Mouse (Mus musculus) pancreas, adult 10 weeks (tissue): Measurements from ENCODE around the gene Iqcf5. TPM values are rescaled to one million over a fixed set of nuclear protein-coding genes. Genes with fewer than 3 reads are reported as not detected.

ENCODE experiments used
- polyA plus RNA-seq: library from polyadenylated mRNA; stranded (reverse); fragments of 350-450 nt; fragmentation: Illumina TruSeq; extraction: RNeasy Lipid Tissue Mini Kit (QIAGEN cat#74804); gene quantifications from one replicate; pipeline ENCODE4 v1.2.3, GENCODE M21; 2015; ENCODE audit warnings: low read depth, low replicate concordance; ENCODE audit not compliant: insufficient read depth

The Iqcf5 gene
- polyA plus RNA-seq = not detected

DNA sequence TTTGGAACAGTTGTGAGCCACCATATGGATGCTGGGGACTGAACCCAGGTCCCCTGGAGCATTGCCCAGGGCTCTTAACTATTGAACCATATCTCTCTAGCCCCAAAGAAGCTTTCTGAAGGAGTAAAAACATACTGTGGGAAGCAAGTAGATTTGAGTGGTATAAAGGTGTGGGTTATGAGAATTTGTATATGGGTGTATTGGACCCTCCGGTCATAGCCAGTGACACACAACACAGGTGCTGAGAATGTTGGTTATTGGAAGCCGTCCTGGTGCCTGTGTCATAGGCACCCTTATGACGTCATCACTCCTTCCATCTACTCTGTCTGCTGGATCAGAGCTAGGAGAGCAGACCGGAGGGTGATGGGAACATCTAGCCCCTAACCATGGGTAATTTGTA is at the start of gene Iqcf5:
Gene Iqcf5 (plus strand): TSS at position 301 of the 400 bp plus-strand sequence.

DNA sequence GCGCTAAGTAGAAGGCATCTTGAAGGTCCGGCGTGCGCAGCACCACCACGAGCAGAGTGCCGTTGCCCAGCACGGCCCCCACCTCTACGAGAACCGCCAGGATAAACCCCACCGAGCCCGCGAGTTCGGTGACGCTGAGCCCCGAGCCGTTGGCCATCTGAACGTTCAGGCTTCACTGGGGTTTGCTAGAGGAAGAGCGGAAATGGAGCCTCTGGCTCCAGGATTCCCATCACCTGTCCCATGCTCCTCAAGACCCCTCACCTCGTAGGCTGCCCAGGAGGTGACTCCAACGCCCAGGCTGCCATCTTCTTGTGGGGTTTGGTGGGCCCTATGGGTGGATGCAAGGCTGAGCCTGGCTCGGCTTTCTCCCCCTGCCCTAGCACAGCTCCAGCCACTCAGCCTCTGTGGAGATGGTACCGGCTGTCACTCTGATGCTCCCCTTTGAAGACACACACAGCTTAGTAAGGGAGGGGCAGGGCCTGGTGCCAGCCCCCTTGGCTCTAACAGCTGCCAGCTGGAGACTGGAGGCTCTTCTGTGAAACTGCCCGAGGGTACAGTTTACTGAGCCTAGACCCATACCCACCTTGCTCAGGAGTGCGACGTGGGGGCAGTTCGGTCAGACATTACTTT is 48.7 kb upstream of the Iqcf5 start, which contains the start of gene Gpr62:
Gene Gpr62 (minus strand): TSS at position 368 of the 630 bp plus-strand sequence.

DNA sequence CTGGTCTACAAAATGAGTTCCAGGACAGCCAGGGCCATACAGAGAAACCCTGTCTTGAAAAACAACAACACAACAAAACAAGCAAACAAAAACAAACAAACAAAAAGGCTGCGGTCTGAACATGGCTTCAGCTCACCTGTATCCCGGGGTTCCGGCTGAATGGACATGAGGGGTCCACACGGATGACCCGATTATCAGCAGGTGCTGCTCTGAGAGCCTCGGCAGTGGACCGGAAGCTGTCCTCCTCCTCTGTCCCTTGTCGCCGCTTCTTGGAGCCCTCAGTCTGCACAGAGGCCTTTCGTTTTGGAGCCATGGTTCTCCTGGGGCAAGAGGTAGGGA is 38.7 kb upstream of the Iqcf5 start, which contains the start of gene Rrp9:
Gene Rrp9 (plus strand): TSS at position 301 of the 339 bp plus-strand sequence.

DNA sequence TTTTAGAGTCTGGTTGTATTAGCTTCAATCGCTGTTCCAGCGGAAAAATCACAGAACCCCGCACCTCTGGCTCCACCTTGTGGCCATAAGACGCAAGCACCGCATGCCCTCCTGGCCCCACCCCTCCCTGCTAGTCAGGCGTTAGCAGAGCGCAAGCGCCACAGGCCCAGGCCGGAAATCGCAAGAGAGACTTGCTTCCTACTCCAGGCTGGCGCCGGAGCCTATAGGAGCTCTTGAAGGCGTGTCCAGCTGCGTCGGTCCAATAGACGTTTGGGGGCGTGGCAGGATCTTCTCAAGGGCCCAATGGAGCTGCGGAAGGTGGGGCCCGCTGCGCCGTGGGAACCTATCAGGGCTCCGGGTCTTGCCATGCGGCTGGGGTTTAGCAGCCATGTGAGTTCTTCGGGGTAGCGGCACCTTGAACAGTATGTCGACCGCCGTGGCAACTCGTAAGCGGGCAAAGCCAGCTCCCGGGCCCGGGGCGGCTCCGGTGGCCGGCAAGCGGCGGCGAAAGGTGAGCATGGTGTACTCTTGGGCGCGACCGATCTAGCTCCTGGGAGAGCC is 37.4 kb upstream of the Iqcf5 start, which contains the start of gene Parp3:
Gene Parp3 (minus strand): TSS at position 26 of the 561 bp plus-strand sequence.

DNA sequence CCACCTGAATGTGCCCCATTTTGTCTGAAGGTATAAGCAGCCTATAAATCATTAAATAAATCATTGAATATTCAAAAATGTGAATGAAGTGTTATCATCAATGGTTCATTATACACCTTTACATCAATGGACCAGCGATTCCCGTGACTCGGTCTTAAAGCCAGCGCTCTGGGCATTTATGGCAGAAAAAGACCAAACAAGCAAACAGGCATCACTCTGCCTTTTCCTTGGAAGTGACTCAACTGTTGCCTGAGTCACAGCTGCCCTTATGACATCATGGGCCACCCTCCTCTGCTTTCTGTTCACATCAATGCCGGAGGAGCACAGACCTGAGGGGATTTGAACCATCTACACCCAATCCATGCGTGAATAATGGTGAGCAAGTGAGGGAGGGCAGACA is 14.7 kb upstream of the Iqcf5 start, which contains the start of gene Iqcf1:
Gene Iqcf1 (plus strand): TSS at position 301 of the 400 bp plus-strand sequence.

DNA sequence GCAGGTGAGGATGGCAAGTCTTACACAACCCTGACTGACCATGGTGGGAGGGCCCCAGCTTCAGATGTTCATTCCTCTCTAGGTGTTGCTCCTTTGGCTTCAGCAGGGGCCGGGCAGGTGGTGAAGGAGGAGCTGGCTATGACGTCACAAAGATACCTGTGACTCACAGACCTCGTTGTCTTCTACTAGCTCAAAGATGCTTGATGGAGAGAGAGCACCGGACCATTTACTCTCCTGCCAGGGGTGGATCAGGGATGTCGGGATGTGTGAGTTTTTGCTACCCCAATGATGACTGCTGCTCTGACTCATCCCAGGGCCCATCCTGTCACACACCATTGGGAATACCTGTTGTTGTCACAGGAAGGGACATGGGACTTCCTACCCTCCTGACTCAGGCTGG is 47.2 kb downstream of the Iqcf5 start, which contains the start of gene Iqcf3:
Gene Iqcf3 (minus strand): TSS at position 101 of the 400 bp plus-strand sequence.

Other genes starting within 250 kb of the Iqcf5 start
- 1.6 TPM for gene Poc1a, start 233.5 kb upstream of the Iqcf5 start, polyA plus RNA-seq
- 6.9 TPM for gene Dusp7, start 145.9 kb upstream of the Iqcf5 start, polyA plus RNA-seq
- gene Rpl29, start 85.1 kb upstream of the Iqcf5 start, polyA plus RNA-seq = 331 TPM
- gene Acy1, start 76.3 kb upstream of the Iqcf5 start, polyA plus RNA-seq = 5.6 TPM
- gene Abhd14b, start 67.1 kb upstream of the Iqcf5 start, polyA plus RNA-seq = 17.9 TPM
- 9.6 TPM for gene Abhd14a, start 66.9 kb upstream of the Iqcf5 start, polyA plus RNA-seq
- gene Pcbp4, start 61.3 kb upstream of the Iqcf5 start, polyA plus RNA-seq = 18.9 TPM
- gene Gpr62, start 48.6 kb upstream of the Iqcf5 start, polyA plus RNA-seq = not detected
- gene Rrp9, start 38.6 kb upstream of the Iqcf5 start, polyA plus RNA-seq = 9.6 TPM
- 8.3 TPM for gene Parp3, start 37.6 kb upstream of the Iqcf5 start, polyA plus RNA-seq
- gene Iqcf1, start 14.6 kb upstream of the Iqcf5 start, polyA plus RNA-seq = not detected
- not detected for gene Iqcf3, start 47.1 kb downstream of the Iqcf5 start, polyA plus RNA-seq
- gene Iqcf4, start 56.4 kb downstream of the Iqcf5 start, polyA plus RNA-seq = not detected
- gene Iqcf6, start 112.0 kb downstream of the Iqcf5 start, polyA plus RNA-seq = not detected
- not detected for gene Grm2, start 141.5 kb downstream of the Iqcf5 start, polyA plus RNA-seq
- 18.5 TPM for gene Tex264, start 171.4 kb downstream of the Iqcf5 start, polyA plus RNA-seq